In the genomic region with DNA sequence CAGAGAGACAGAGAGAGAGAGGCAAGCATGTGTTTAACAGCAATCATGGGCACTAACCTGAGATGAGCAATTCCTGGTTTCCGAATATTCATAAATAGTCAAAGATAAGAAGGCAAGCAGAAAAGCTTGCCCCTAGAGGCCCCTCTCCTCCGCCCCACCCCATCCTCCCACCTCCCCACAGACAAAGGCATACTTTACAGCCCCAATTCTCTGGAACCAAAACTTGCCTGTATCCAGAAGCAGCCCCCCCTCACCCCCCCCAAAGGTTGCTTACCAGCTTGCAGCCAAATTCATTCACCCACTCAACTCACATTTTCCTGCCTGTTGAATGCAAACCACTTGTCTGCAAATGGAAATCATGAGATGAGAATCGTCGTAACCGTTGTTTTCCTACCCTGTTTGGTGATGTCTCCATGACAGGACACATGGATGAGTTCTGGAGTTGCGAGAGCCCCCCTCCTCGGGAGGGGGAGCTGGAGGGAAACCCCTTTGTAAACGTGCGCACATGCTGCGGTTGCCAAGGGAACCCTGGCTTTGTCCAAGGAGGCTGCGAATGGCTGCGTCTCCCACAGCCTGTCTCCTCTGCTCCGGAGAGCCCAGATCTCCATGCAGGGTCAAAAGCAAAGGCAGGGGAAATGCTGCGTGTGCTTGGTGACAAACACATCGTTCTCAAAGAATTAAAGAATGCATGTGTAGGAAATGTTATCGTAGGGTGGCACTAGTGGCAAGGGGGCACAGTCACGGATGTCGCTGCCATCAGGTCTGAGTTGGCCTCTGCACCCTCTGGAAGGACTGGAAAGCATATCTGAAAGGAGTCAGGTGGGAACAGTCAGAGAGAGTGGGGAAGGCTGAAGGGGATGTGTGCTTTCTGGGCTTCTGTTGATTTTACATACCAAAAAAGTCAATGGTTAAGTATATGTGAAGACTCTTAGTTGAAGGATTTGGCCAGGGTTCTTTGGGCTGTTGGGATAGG, we compare ENCODE assay signal across 9 mouse cellular contexts.
DNase-seq lines count a peak whose midpoint lies in the region; ATAC-seq and TF ChIP-seq lines count a peak whose summit lies in the region.
"Had no signal": no experiment of that assay in that cellular context is flagged by ENCODE, and none has a peak within 500 bp of the region (broad histone marks: within the 10 kb centered on the region; RNA-seq: fewer than 3 reads in every experiment).

No protein-coding gene starts in this region.

- no peaks in the 10 kb centered on the region for H3K27me3 ChIP-seq in embryonic facial prominence, embryonic 11.5 days (ENCODE audit: control insufficient read depth, insufficient read depth, low read length)
- H3K27me3 ChIP-seq in hindbrain, postnatal 0 days (ENCODE audit: insufficient read depth, low read length): no peaks in the 10 kb centered on the region

- no peaks in the 10 kb centered on the region for H3K36me3 ChIP-seq in embryonic facial prominence, embryonic 11.5 days (replicated peaks; ENCODE audit: control insufficient read depth, insufficient read depth, low read depth, low read length)
- H3K36me3 ChIP-seq in hindbrain, postnatal 0 days (ENCODE audit: insufficient read depth, low read length): no peaks in the 10 kb centered on the region
- H3K36me3 ChIP-seq: heart, embryonic 13.5 days had no signal

- DNase-seq in layer of hippocampus, postnatal 14 days (ENCODE audit: low spot score in 2 of 2): peak; percentile 25 to 39
- DNase-seq in layer of hippocampus, adult 9-11 months: no peak
- DNase-seq in embryonic facial prominence, embryonic 11.5 days (ENCODE audit: low spot score): peak; percentile 48
- peak; percentile 84 for DNase-seq in hindbrain, postnatal 0 days (ENCODE audit: low spot score)
- DNase-seq in B cell, adult 2 months: no peak
- no peak for DNase-seq in liver
- no peak for DNase-seq in adrenal gland, postnatal 25 days

- no peak overlapping the region for H3K9ac ChIP-seq in embryonic facial prominence, embryonic 11.5 days (replicated peaks; ENCODE audit: low read length)
- peak overlapping the region; percentile 22 for H3K9ac ChIP-seq in hindbrain, postnatal 0 days (replicated peaks; ENCODE audit: low read length)
- H3K9ac ChIP-seq: heart, embryonic 13.5 days had no signal

- WGBS in embryonic facial prominence, embryonic 11.5 days: 42% methylated on average over 18 of the region's 18 CpGs
- 11% methylated on average over 18 of the region's 18 CpGs for WGBS in hindbrain, postnatal 0 days
- WGBS in olfactory bulb, adult 2 months: 15% methylated on average over 18 of the region's 18 CpGs

- no peaks in the 10 kb centered on the region for H3K9me3 ChIP-seq in embryonic facial prominence, embryonic 11.5 days (replicated peaks; ENCODE audit: control insufficient read depth, low read length)
- no peaks in the 10 kb centered on the region for H3K9me3 ChIP-seq in hindbrain, postnatal 0 days (ENCODE audit: low read length)
- H3K9me3 ChIP-seq: heart, embryonic 13.5 days had no signal

- TF ChIP-seq CTCF in hindbrain, postnatal 0 days (IDR thresholded peaks at IDR 0.05; ENCODE audit: low read depth): no peak
- TF ChIP-seq CTCF in olfactory bulb, adult 2 months (IDR thresholded peaks at IDR 0.05; ENCODE audit: insufficient read depth, low read depth, low read length): no peak

- no peak overlapping the region for H3K4me3 ChIP-seq in embryonic facial prominence, embryonic 11.5 days (ENCODE audit: low read depth, low read length)
- peak overlapping the region; percentile 30 for H3K4me3 ChIP-seq in hindbrain, postnatal 0 days (ENCODE audit: low read length)
- peak overlapping the region; percentile 29 for H3K4me3 ChIP-seq in olfactory bulb, adult 2 months (ENCODE audit: insufficient read depth, low read depth, low read length)
- H3K4me3 ChIP-seq: heart, embryonic 13.5 days had no signal

- peak; percentile 62; the same call in 1 of the 2 replicates for ATAC-seq in embryonic facial prominence, embryonic 11.5 days (replicated peaks; ENCODE audit: insufficient number of reproducible peaks, low FRiP score, low TSS enrichment, low read depth)
- ATAC-seq in hindbrain, postnatal 0 days: peak; percentile 89

- TF ChIP-seq POLR2A in olfactory bulb, adult 2 months (IDR thresholded peaks at IDR 0.05; ENCODE audit: insufficient read depth, low read depth, low read length): no peak

- no peak overlapping the region for H3K4me2 ChIP-seq in embryonic facial prominence, embryonic 11.5 days (ENCODE audit: low read depth, low read length)
- H3K4me2 ChIP-seq in hindbrain, postnatal 0 days (ENCODE audit: low read depth, low read length): peak overlapping the region; percentile 60
- H3K4me2 ChIP-seq: heart, embryonic 13.5 days had no signal

- H3K4me1 ChIP-seq in embryonic facial prominence, embryonic 11.5 days (ENCODE audit: control insufficient read depth, insufficient read depth, low read length): no peaks in the 10 kb centered on the region
- peaks cover 7% of the 10 kb centered on the region; the same call in 1 of the 2 replicates for H3K4me1 ChIP-seq in hindbrain, postnatal 0 days (ENCODE audit: insufficient read depth, low read length)
- peaks cover 10% of the 10 kb centered on the region for H3K4me1 ChIP-seq in olfactory bulb, adult 2 months (ENCODE audit: control insufficient read depth, insufficient read depth, low read length)

- no peak overlapping the region for H3K27ac ChIP-seq in embryonic facial prominence, embryonic 11.5 days (replicated peaks; ENCODE audit: low read depth, low read length)
- no peak overlapping the region for H3K27ac ChIP-seq in hindbrain, postnatal 0 days
- no peak overlapping the region for H3K27ac ChIP-seq in olfactory bulb, adult 2 months (ENCODE audit: insufficient read depth, low read depth, low read length)
- H3K27ac ChIP-seq: heart, embryonic 13.5 days had no signal

Comparison
In these comparisons a context has a peak if more than half of its experiments do, and no peak if none do; other contexts are left out.
1. DNase-seq: peak in layer of hippocampus, postnatal 14 days (2 of 2), embryonic facial prominence, embryonic 11.5 days (single experiment) and hindbrain, postnatal 0 days (single experiment); none in layer of hippocampus, adult 9-11 months (single experiment), B cell, adult 2 months (0 of 2), liver (single experiment) and adrenal gland, postnatal 25 days (single experiment).